15 mouse cellular contexts compared by ENCODE assay signal in genomic region chr7:113774906-113775305, GRCm38 (mm10). TPM values are rescaled to one million over a fixed set of nuclear protein-coding genes. Genes with fewer than 3 reads are reported as not detected.
A peak's percentile ranks its signal among the peaks of the same experiment; 100 is the strongest.
DNase-seq lines count a peak whose midpoint lies in the region; ATAC-seq lines count a peak whose summit lies in the region.
"Had no signal": no experiment of that assay in that cellular context is flagged by ENCODE, and none has a peak within 500 bp of the region (broad histone marks: within the 10 kb centered on the region; RNA-seq: fewer than 3 reads in every experiment).

No protein-coding gene starts in this region.

- peaks cover 20% of the 10 kb centered on the region for H3K36me3 ChIP-seq in heart, embryonic 13.5 days
- peaks cover 17% of the 10 kb centered on the region for H3K36me3 ChIP-seq in heart, embryonic 10.5 days
- H3K36me3 ChIP-seq: embryonic facial prominence, embryonic 13.5 days; forebrain, embryonic 15.5 days; limb, embryonic 12.5 days had no signal

- peak; percentile 61 to 63 for DNase-seq in cerebellum, postnatal 14 days
- no peak for DNase-seq in cerebellum, adult 11-12 months
- no peak for DNase-seq in heart, embryonic 10.5 days (ENCODE audit: low spot score)
- DNase-seq in urinary bladder, postnatal 14 days (ENCODE audit: low spot score) = peak; percentile 38
- no peak for DNase-seq in urinary bladder, adult 2 months (ENCODE audit: low spot score)
- DNase-seq in layer of hippocampus, adult 9-11 months = no peak
- no peak for DNase-seq in ovary, postnatal 10 days (ENCODE audit: low spot score)
- DNase-seq: B cell, adult 2 months; kidney, adult 8-10 months; thymus, postnatal 36 days had no signal

- peak overlapping the region; percentile 33; the same call in 1 of the 2 replicates for H3K27ac ChIP-seq in heart, embryonic 13.5 days (replicated peaks)
- no peak overlapping the region for H3K27ac ChIP-seq in heart, embryonic 10.5 days
- H3K27ac ChIP-seq: embryonic facial prominence, embryonic 13.5 days; forebrain, embryonic 15.5 days; limb, embryonic 12.5 days; macrophage had no signal

- no peaks in the 10 kb centered on the region for H3K27me3 ChIP-seq in heart, embryonic 13.5 days (replicated peaks)
- H3K27me3 ChIP-seq in heart, embryonic 10.5 days (ENCODE audit: insufficient read depth, poor library complexity, severe bottlenecking) = no peaks in the 10 kb centered on the region
- H3K27me3 ChIP-seq: forebrain, embryonic 15.5 days; limb, embryonic 12.5 days had no signal

- WGBS in heart, embryonic 13.5 days = 70% methylated on average over 3 of the region's 3 CpGs
- 68% methylated on average over 3 of the region's 3 CpGs for WGBS in heart, embryonic 10.5 days

- H3K4me2 ChIP-seq in heart, embryonic 13.5 days = no peak overlapping the region
- H3K4me2 ChIP-seq: embryonic facial prominence, embryonic 13.5 days; forebrain, embryonic 15.5 days; limb, embryonic 12.5 days had no signal

- ATAC-seq in heart, embryonic 13.5 days (ENCODE audit: extremely low read depth, insufficient number of reproducible peaks, low FRiP score, low TSS enrichment) = no peak

- no peak overlapping the region for H3K4me3 ChIP-seq in heart, embryonic 13.5 days
- H3K4me3 ChIP-seq in heart, embryonic 10.5 days = no peak overlapping the region
- H3K4me3 ChIP-seq: embryonic facial prominence, embryonic 13.5 days; forebrain, embryonic 15.5 days; limb, embryonic 12.5 days had no signal

- no peaks in the 10 kb centered on the region for H3K9me3 ChIP-seq in heart, embryonic 13.5 days
- no peaks in the 10 kb centered on the region for H3K9me3 ChIP-seq in heart, embryonic 10.5 days
- H3K9me3 ChIP-seq: limb, embryonic 12.5 days had no signal

- peaks cover 27% of the 10 kb centered on the region for H3K4me1 ChIP-seq in heart, embryonic 13.5 days
- H3K4me1 ChIP-seq in heart, embryonic 10.5 days = peaks cover 36% of the 10 kb centered on the region

- H3K9ac ChIP-seq in heart, embryonic 13.5 days = no peak overlapping the region
- H3K9ac ChIP-seq: embryonic facial prominence, embryonic 13.5 days; forebrain, embryonic 15.5 days; limb, embryonic 12.5 days had no signal

RNA-seq across cellular contexts. Expression of gene Spon1, which starts 9.1 kb away (rescaled TPM):
- 71.5 and 72.9 TPM in 2 replicates for polyA plus RNA-seq in heart, embryonic 13.5 days (2015; fragmentation: Nextera tagmentation; extraction: Ambion mirVana)
- polyA plus RNA-seq in heart, embryonic 10.5 days (2016; fragmentation: Nextera tagmentation; extraction: Ambion mirVana) = 62.0 and 100 TPM in 2 replicates
- 24.9 and 36.6 TPM in 2 replicates for polyA plus RNA-seq in urinary bladder, adult 2 months (2012; rRNA removed)
- polyA plus RNA-seq: macrophage had no signal

Comparison
In these comparisons a context has a peak if more than half of its experiments do, and no peak if none do; other contexts are left out.
1. DNase-seq: peak in cerebellum, postnatal 14 days (2 of 2) and urinary bladder, postnatal 14 days (single experiment); none in cerebellum, adult 11-12 months (single experiment), heart, embryonic 10.5 days (single experiment), urinary bladder, adult 2 months (single experiment), layer of hippocampus, adult 9-11 months (single experiment) and ovary, postnatal 10 days (single experiment).